Mouse (Mus musculus): ENCODE data around the gene Cyp4f37. TPM values are rescaled to one million over a fixed set of nuclear protein-coding genes. Genes with fewer than 3 reads are reported as not detected.
A peak's percentile ranks its signal among the peaks of the same experiment; 100 is the strongest.

Gene Cyp4f37
- polyA plus RNA-seq, 1 experiment: 0.15 TPM

GRCm38 (mm10) chr17:32634972-32635314 lies 13.8 kb downstream of the Cyp4f37 start:
- Histone ChIP-seq H3K27me3 (replicated peaks) (peaks cover 8% of the 10 kb centered on the region), H3K4me1 (peaks cover 39% of the 10 kb centered on the region), H3K4me3 (replicated peaks) (peak overlapping the region; percentile 81), H3K36me3 (replicated peaks; ENCODE audit: low read length) (no peaks in the 10 kb centered on the region), H3K9me3 (peaks cover 4% of the 10 kb centered on the region; the same call in 1 of the 2 replicates)
- TF ChIP-seq FLI1 (IDR thresholded peaks at IDR 0.05; ENCODE audit: low read length) (no peak), GATA1 (IDR thresholded peaks at IDR 0.05; ENCODE audit: borderline replicate concordance, low read length) (no peak)

- H3K4me3 ChIP-seq (replicated peaks): no peak overlapping the region
- peaks cover 8% of the 10 kb centered on the region for H3K27me3 ChIP-seq (replicated peaks)
- TF ChIP-seq FLI1 (IDR thresholded peaks at IDR 0.05; ENCODE audit: low read length) (no peak), GATA1 (IDR thresholded peaks at IDR 0.05; ENCODE audit: borderline replicate concordance, low read length) (no peak)
- H3K4me1 ChIP-seq: peaks cover 43% of the 10 kb centered on the region
- H3K36me3 ChIP-seq (replicated peaks; ENCODE audit: low read length): no peaks in the 10 kb centered on the region
- peaks cover 4% of the 10 kb centered on the region; the same call in 1 of the 2 replicates for H3K9me3 ChIP-seq
Measured at GRCm38 (mm10) chr17:32636341-32636740, 15.2 kb downstream of the Cyp4f37 start.

- Histone ChIP-seq H3K4me3 (replicated peaks) (no peak overlapping the region), H3K9me3 (peaks cover 4% of the 10 kb centered on the region; the same call in 1 of the 2 replicates), H3K27me3 (replicated peaks) (peaks cover 8% of the 10 kb centered on the region), H3K4me1 (peaks cover 43% of the 10 kb centered on the region), H3K36me3 (replicated peaks; ENCODE audit: low read length) (no peaks in the 10 kb centered on the region)
- TF ChIP-seq FLI1 (IDR thresholded peaks at IDR 0.05; ENCODE audit: low read length): no peak
- no peak for TF ChIP-seq GATA1 (IDR thresholded peaks at IDR 0.05; ENCODE audit: borderline replicate concordance, low read length)
Measured at GRCm38 (mm10) chr17:32637151-32637550, 16.0 kb downstream of the Cyp4f37 start.

GRCm38 (mm10) chr17:32646631-32647030 lies 25.5 kb downstream of the Cyp4f37 start:
- H3K36me3 ChIP-seq (replicated peaks; ENCODE audit: low read length): no peaks in the 10 kb centered on the region
- H3K27me3 ChIP-seq (replicated peaks): peaks cover 8% of the 10 kb centered on the region
- TF ChIP-seq FLI1 (IDR thresholded peaks at IDR 0.05; ENCODE audit: low read length) (no peak), GATA1 (IDR thresholded peaks at IDR 0.05; ENCODE audit: borderline replicate concordance, low read length) (no peak)
- no peak overlapping the region for H3K4me3 ChIP-seq (replicated peaks)
- H3K4me1 ChIP-seq: no peaks in the 10 kb centered on the region; the same call in 1 of the 2 replicates
- no peaks in the 10 kb centered on the region for H3K9me3 ChIP-seq

- Histone ChIP-seq H3K36me3 (replicated peaks; ENCODE audit: low read length) (no peaks in the 10 kb centered on the region), H3K4me3 (replicated peaks) (no peak overlapping the region), H3K9me3 (peaks cover 4% of the 10 kb centered on the region; the same call in 1 of the 2 replicates), H3K27me3 (replicated peaks) (peaks cover 8% of the 10 kb centered on the region), H3K4me1 (no peaks in the 10 kb centered on the region)
- TF ChIP-seq FLI1 (IDR thresholded peaks at IDR 0.05; ENCODE audit: low read length) (no peak), GATA1 (IDR thresholded peaks at IDR 0.05; ENCODE audit: borderline replicate concordance, low read length) (no peak)
Measured at GRCm38 (mm10) chr17:32653860-32654259, 32.8 kb downstream of the Cyp4f37 start.

- peaks cover 2% of the 10 kb centered on the region; the same call in 1 of the 2 replicates for H3K9me3 ChIP-seq
- H3K36me3 ChIP-seq (replicated peaks; ENCODE audit: low read length): no peaks in the 10 kb centered on the region
- peaks cover 2% of the 10 kb centered on the region for H3K27me3 ChIP-seq (replicated peaks)
- H3K4me1 ChIP-seq: no peaks in the 10 kb centered on the region
- TF ChIP-seq FLI1 (IDR thresholded peaks at IDR 0.05; ENCODE audit: low read length) (no peak), GATA1 (IDR thresholded peaks at IDR 0.05; ENCODE audit: borderline replicate concordance, low read length) (no peak)
- no peak overlapping the region for H3K4me3 ChIP-seq (replicated peaks)
Measured at GRCm38 (mm10) chr17:32657041-32657440, 35.9 kb downstream of the Cyp4f37 start.

- Histone ChIP-seq H3K36me3 (replicated peaks; ENCODE audit: low read length) (no peaks in the 10 kb centered on the region), H3K4me3 (replicated peaks) (no peak overlapping the region), H3K4me1 (no peaks in the 10 kb centered on the region), H3K9me3 (no peaks in the 10 kb centered on the region), H3K27me3 (replicated peaks) (peaks cover 3% of the 10 kb centered on the region)
- no peak for TF ChIP-seq GATA1 (IDR thresholded peaks at IDR 0.05; ENCODE audit: borderline replicate concordance, low read length)
- TF ChIP-seq FLI1 (IDR thresholded peaks at IDR 0.05; ENCODE audit: low read length): no peak
Measured at GRCm38 (mm10) chr17:32658246-32658645, 37.1 kb downstream of the Cyp4f37 start.

GRCm38 (mm10) chr17:32658712-32659111 lies 37.6 kb downstream of the Cyp4f37 start, which contains the start of gene Cyp4f40:
TSS of gene Cyp4f40 (plus strand) at chr17:32658900.
- Histone ChIP-seq H3K27me3 (replicated peaks) (peaks cover 3% of the 10 kb centered on the region), H3K4me3 (replicated peaks) (no peak within 1 kb of the TSS), H3K9me3 (no peaks in the 10 kb centered on the region), H3K36me3 (replicated peaks; ENCODE audit: low read length) (no peaks in the 10 kb centered on the region), H3K4me1 (no peaks in the 10 kb centered on the region)
- TF ChIP-seq FLI1 (IDR thresholded peaks at IDR 0.05; ENCODE audit: low read length) (no peak), GATA1 (IDR thresholded peaks at IDR 0.05; ENCODE audit: borderline replicate concordance, low read length) (no peak)

- peaks cover 8% of the 10 kb centered on the region; the same call in 1 of the 2 replicates for H3K9me3 ChIP-seq
- no peak for TF ChIP-seq GATA1 (IDR thresholded peaks at IDR 0.05; ENCODE audit: borderline replicate concordance, low read length)
- TF ChIP-seq FLI1 (IDR thresholded peaks at IDR 0.05; ENCODE audit: low read length): no peak
- peaks cover 9% of the 10 kb centered on the region for H3K27me3 ChIP-seq (replicated peaks)
- no peaks in the 10 kb centered on the region for H3K36me3 ChIP-seq (replicated peaks; ENCODE audit: low read length)
- H3K4me3 ChIP-seq (replicated peaks): no peak overlapping the region
- peaks cover 5% of the 10 kb centered on the region; the same call in 1 of the 2 replicates for H3K4me1 ChIP-seq
Measured at GRCm38 (mm10) chr17:32673976-32674375, 52.9 kb downstream of the Cyp4f37 start.

GRCm38 (mm10) chr17:32676040-32676635 lies 55.0 kb downstream of the Cyp4f37 start:
- TF ChIP-seq GATA1 (IDR thresholded peaks at IDR 0.05; ENCODE audit: borderline replicate concordance, low read length) (no peak), FLI1 (IDR thresholded peaks at IDR 0.05; ENCODE audit: low read length) (no peak)
- no peaks in the 10 kb centered on the region for H3K36me3 ChIP-seq (replicated peaks; ENCODE audit: low read length)
- H3K27me3 ChIP-seq (replicated peaks): peaks cover 7% of the 10 kb centered on the region
- H3K9me3 ChIP-seq: peaks cover 8% of the 10 kb centered on the region; the same call in 1 of the 2 replicates
- H3K4me1 ChIP-seq: peaks cover 5% of the 10 kb centered on the region; the same call in 1 of the 2 replicates
- peak overlapping the region; percentile 40 for H3K4me3 ChIP-seq (replicated peaks)

All from megakaryocyte, embryonic 14.5 days (primary cell).